Mouse (Mus musculus) left cerebral cortex, postnatal 25 days (tissue): Measurements from ENCODE around the gene Pyroxd2. TPM values are rescaled to one million over a fixed set of nuclear protein-coding genes. Genes with fewer than 3 reads are reported as not detected.
A peak's percentile ranks its signal among the peaks of the same experiment; 100 is the strongest.
"Not testable (repeated sequence)": the region's sequence is repeated elsewhere in the genome, so short reads cannot be mapped to it uniquely, and the experiment has no call there.

Experiments used
- DNase-seq, 2 experiments: peaks; one replicate each; pipeline ENCODE4 v3.0.0; 2022; ENCODE audit warnings: low spot score in 2 of 2, mixed read lengths in 1 of 2
- intact Hi-C: fragments of 180-260 bp; cut with DNase I; formaldehyde crosslinking; loops from one replicate; pipeline ENCODE4 v1.15.1; 2025
- total RNA-seq, 2 experiments: library from RNA; stranded (reverse); gene quantifications; 2 replicates each; pipeline ENCODE4 v1.2.3; 2021

Pyroxd2 gene
- total RNA-seq, 2 experiments from 2014 or later: 2.0 to 2.6 TPM

- DNase-seq: no peak
- intact Hi-C loops: no loop called here
Measured at GRCm38 (mm10) chr19:42713770-42714169, 38.8 kb downstream of the Pyroxd2 start.

- no peak for DNase-seq
- intact Hi-C loops: no loop called here
Measured at GRCm38 (mm10) chr19:42699426-42699825, 53.1 kb downstream of the Pyroxd2 start.

GRCm38 (mm10) chr19:42698576-42698975 lies 54.0 kb downstream of the Pyroxd2 start:
- intact Hi-C loops: no loop called here
- DNase-seq: no peak

- intact Hi-C loops: no loop called here
- no peak for DNase-seq
Measured at GRCm38 (mm10) chr19:42697336-42697735, 55.2 kb downstream of the Pyroxd2 start.

GRCm38 (mm10) chr19:42690256-42690655 lies 62.3 kb downstream of the Pyroxd2 start:
- intact Hi-C loops: no loop called here
- no peak for DNase-seq

GRCm38 (mm10) chr19:42689786-42690185 lies 62.8 kb downstream of the Pyroxd2 start:
- intact Hi-C loops: no loop called here
- no peak for DNase-seq

GRCm38 (mm10) chr19:42689321-42689720 lies 63.3 kb downstream of the Pyroxd2 start:
- intact Hi-C loops: no loop called here
- peak; percentile 32 to 81 for DNase-seq

GRCm38 (mm10) chr19:42682776-42683175 lies 69.8 kb downstream of the Pyroxd2 start:
- intact Hi-C loops, DNase-seq: not testable (repeated sequence)

GRCm38 (mm10) chr19:42678191-42678590 lies 74.4 kb downstream of the Pyroxd2 start:
- no peak for DNase-seq
- intact Hi-C loops: no loop called here

GRCm38 (mm10) chr19:42677452-42677851 lies 75.1 kb downstream of the Pyroxd2 start:
- intact Hi-C loops: no loop called here
- DNase-seq: no peak

- DNase-seq: no peak
- intact Hi-C loops: no loop called here
Measured at GRCm38 (mm10) chr19:42676931-42677330, 75.6 kb downstream of the Pyroxd2 start.

Other genes with a start within 250 kb of the Pyroxd2 start
- gene R3hcc1l, start 234.0 kb downstream of the Pyroxd2 start, total RNA-seq: 10 to 100 TPM; 18.5 to 19.6 TPM
- under 1 TPM in 1 of 2 experiments, not detected in 1; 0.16 TPM for gene Loxl4, start 140.0 kb downstream of the Pyroxd2 start, total RNA-seq
- 1 to 10 TPM; 6.5 to 9.7 TPM for gene Hps1, start 27.2 kb upstream of the Pyroxd2 start, total RNA-seq